Mouse (Mus musculus): ENCODE measurements at regions not wholly inside any gene's neighbourhood (a gene's known extent, or its start where the extent isn't known, plus 50 kb on each side); places are given as distances from the start of the nearest gene placed in this dataset.

DNA sequence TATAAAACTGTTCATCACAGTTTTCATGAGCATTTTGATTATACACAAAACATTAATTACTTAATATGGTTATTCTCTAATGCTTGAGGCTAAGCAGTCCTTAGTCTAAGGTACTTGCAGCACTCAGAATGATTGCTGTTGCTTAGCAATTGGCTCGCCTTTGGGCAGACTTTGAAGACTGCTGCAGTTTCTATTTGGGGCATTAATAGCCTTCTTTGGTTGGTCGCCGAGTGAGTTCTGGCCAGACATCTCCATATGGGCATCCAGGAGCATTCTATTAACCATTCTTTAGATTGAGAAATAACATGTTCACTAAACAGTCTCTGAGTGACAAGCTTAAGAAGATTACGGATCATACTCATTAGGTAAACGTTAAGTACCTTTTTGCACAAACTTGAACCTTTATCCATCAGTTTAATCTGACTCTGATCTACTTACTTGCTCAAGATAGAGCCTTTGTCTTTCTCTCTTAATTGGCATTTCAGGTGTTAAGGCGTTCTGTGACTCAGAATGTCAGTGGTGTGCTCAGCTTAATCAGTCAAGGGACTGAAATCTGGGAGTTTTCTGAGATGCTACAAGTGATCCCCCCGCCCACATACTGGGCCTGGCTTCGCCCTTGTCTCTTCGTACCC lies 273.8 kb upstream of the Elavl2 start:
- peak in 1 of 2 experiments; percentile 14 for DNase-seq

DNA sequence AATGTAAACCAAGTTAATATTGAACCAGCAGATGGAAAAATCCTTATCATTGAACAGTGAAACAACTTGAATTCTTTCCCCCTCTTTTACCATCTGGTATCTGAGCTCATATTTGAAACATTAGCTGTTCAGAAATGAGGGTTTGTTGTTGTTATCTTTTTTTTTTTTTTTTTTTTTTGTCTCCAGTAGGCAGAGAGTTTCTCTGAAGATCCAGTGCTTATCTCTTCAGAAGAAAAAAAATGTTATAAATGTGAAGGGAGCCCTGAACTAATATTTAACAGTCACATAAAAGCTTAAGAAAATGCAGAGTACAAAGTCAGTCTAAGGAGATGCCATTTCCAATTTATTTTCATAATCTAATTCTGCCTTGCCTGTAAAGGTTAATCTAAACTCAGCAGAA lies 272.7 kb upstream of the Elavl2 start:
- DNase-seq: no peak
